Mouse (Mus musculus) heart, adult 2 months (tissue): Measurements from ENCODE around the gene Acvrl1.

Experiments
- CTCF ChIP-seq: fragments of 200-600 bp; IDR thresholded peaks from 2 replicates; pipeline ENCODE4 v1.8.1; 2022; ENCODE audit warnings: antibody characterized with exemption, mild to moderate bottlenecking, moderate library complexity
- EP300 ChIP-seq: fragments of 200-500 bp; IDR thresholded peaks from 2 replicates; pipeline ENCODE4 v1.6.1; 2011; ENCODE audit warnings: low read depth, low read length, control low read depth; ENCODE audit not compliant: insufficient read depth

- TF ChIP-seq CTCF (no peak), EP300 (no peak)
Measured at GRCm38 (mm10) chr15:101137455-101137854, 9.1 kb downstream of the Acvrl1 start.
